25 mouse cellular contexts compared by ENCODE assay signal in genomic region chr6:97767836-97768235, GRCm38 (mm10).
"Had no signal": no experiment of that assay in that cellular context is flagged by ENCODE, and none has a peak within 500 bp of the region (broad histone marks: within the 10 kb centered on the region; RNA-seq: fewer than 3 reads in every experiment).

No protein-coding gene starts in this region.

- H3K4me2 ChIP-seq: heart, embryonic 12.5 days; hindbrain, embryonic 12.5 days; hindbrain, embryonic 14.5 days; intestine, embryonic 15.5 days; limb, embryonic 13.5 days; limb, embryonic 15.5 days; liver, embryonic 12.5 days had no signal

- H3K4me1 ChIP-seq: heart, embryonic 12.5 days; hindbrain, embryonic 10.5 days; hindbrain, embryonic 12.5 days; intestine, embryonic 15.5 days; limb, embryonic 13.5 days; limb, embryonic 15.5 days; liver, embryonic 12.5 days had no signal

- H3K36me3 ChIP-seq: heart, embryonic 12.5 days; hindbrain, embryonic 10.5 days; hindbrain, embryonic 12.5 days; intestine, embryonic 15.5 days; limb, embryonic 13.5 days; limb, embryonic 15.5 days; liver, embryonic 12.5 days had no signal

- H3K4me3 ChIP-seq: gastrocnemius, adult 2 months; heart, embryonic 12.5 days; hindbrain, embryonic 10.5 days; hindbrain, embryonic 12.5 days; intestine, embryonic 15.5 days; limb, embryonic 13.5 days; limb, embryonic 15.5 days; liver, embryonic 12.5 days had no signal

- H3K9me3 ChIP-seq: heart, embryonic 12.5 days; hindbrain, embryonic 10.5 days; hindbrain, embryonic 12.5 days; intestine, embryonic 15.5 days; limb, embryonic 13.5 days; limb, embryonic 15.5 days; liver, embryonic 12.5 days had no signal

- H3K27ac ChIP-seq: gastrocnemius, adult 2 months; hindbrain, embryonic 10.5 days; hindbrain, embryonic 12.5 days; hindbrain, embryonic 14.5 days; intestine, embryonic 15.5 days; limb, embryonic 13.5 days; limb, embryonic 15.5 days; liver, embryonic 12.5 days; liver, embryonic 14.5 days had no signal

- ATAC-seq: hindbrain, embryonic 16.5 days; inflammation-experienced regulatory T-cells, adult 6 months; intestine, embryonic 15.5 days; intestine, postnatal 0 days; liver, embryonic 12.5 days had no signal

- H3K27me3 ChIP-seq: heart, embryonic 12.5 days; hindbrain, embryonic 12.5 days; intestine, embryonic 15.5 days; limb, embryonic 13.5 days; limb, embryonic 15.5 days; liver, embryonic 12.5 days had no signal

- H3K9ac ChIP-seq: heart, embryonic 12.5 days; hindbrain, embryonic 12.5 days; hindbrain, embryonic 14.5 days; intestine, embryonic 15.5 days; limb, embryonic 13.5 days; limb, embryonic 15.5 days; liver, embryonic 12.5 days; liver, embryonic 14.5 days had no signal

- DNase-seq: gastrocnemius, adult 2 months; gastrocnemius, postnatal 10 days; gastrocnemius, postnatal 25 days; heart, adult 18-20 months; heart, postnatal 10 days; heart, postnatal 4 days; kidney, adult 18-20 months; kidney, adult 8-10 months; kidney, postnatal 10 days; kidney, postnatal 25 days; kidney, postnatal 4 days; left cerebral cortex, postnatal 4 days; lung, adult 18-20 months had no signal
